Mouse (Mus musculus) Muller cell, postnatal 12 days (primary cell): ENCODE data around the gene Snph.

ENCODE experiments used
- DNase-seq: peaks from one replicate; pipeline ENCODE4 v3.0.0-alpha.2; 2015; ENCODE audit errors: inconsistent ontology term

Gene Snph

DNA sequence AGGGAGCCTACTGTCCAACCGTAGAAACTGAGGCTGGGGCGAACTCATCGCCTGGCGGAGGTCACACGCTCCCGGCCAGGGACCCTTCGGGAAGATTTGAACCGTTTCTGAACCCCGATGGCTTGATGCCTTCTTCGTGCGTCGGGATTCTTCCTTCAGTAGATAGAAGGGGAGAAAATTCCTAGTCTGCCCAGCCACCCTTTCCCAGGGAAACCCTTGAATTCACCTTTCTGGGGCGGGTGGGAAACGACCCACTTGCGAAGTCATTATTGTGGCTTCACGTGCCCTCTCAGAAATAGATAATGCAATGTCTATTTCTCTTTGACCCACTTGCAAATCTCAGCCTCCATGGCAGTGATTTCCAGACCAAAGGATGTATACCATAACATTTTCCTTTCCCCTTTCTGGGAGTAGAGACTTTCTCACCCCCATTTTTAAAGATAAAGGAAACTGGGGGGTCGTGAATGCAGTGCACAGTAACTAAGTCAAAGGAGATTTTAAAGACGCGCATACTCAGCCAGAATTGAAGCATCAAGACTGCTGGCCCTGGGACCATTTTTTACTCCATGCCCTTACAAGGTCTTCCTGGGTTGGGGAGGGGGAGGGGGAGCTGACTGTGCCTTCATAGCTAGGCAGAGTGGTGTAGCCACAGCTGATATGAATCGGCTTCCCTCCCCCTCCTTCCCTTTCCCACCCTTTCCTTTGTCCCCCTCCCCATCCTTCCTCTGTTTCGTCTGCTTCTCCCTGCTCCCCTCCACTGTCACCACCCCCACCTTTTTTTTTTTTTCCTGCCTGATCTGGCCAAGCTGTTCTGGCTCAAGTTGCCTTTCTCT lies 89.1 kb downstream of the Snph start:
- peak; percentile 83 for DNase-seq

DNA sequence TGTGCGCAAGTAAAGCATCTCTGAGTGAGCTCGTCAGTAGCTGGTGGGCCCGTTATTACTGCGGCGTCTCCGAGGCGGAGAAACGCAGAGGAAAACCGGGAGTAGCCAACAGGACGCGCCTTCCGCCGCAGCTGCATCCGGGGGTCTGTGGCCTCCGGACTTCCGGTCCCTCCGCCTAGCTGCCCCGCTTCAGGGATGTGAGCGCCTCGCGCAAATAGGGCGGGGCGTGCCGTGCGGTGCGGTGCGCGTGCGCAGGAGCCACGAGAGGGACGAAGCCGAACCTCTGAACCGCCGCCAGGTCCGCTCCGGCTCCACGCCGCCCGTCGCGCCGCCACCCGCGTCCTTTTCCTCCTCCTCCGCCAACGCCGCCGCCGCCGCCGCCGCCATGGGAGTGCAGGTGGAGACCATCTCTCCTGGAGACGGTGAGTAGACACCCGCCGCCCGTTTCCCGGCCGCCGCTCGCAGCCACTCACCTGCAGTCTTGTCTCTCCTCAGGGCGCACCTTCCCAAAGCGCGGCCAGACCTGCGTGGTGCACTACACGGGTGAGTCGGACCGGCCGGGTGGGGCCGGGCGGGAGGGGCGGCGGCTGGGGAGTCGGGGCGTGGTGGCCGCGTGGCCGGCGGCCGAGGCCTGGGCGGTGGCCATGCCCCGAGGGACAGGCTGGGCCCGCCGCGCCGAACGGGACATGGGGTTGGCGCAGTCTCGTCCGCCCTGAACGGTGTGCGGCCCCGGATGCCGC lies 89.9 kb downstream of the Snph start, which contains the start of gene Fkbp1a:
TSS of gene Fkbp1a (plus strand) at position 161 of the 740 bp plus-strand sequence.
- DNase-seq: peak; percentile 98
